Mouse (Mus musculus) forebrain, postnatal 0 days (tissue): ENCODE data around the gene Ilkap. TPM values are rescaled to one million over a fixed set of nuclear protein-coding genes. Genes with fewer than 3 reads are reported as not detected.

Experiments used
- ATAC-seq: fragments of 200-750 bp; cut with Nextera tagmentation; 2 replicates; pipeline ENCODE4 v1.8.0; 2017; ENCODE audit warnings: mild to moderate bottlenecking, moderate library complexity
- DNase-seq: peaks from one replicate; pipeline ENCODE4 v3.0.0-alpha.2; 2015
- H3K27ac ChIP-seq: fragments of 300-500 bp; sonication (generic); 2 replicates; pipeline ENCODE4 v1.5.1; 2014; ENCODE audit warnings: low read depth, mild to moderate bottlenecking, antibody characterized with exemption, low read length, moderate library complexity, mixed read lengths
- H3K27me3 ChIP-seq: fragments of 300-500 bp; sonication (generic); 2 replicates; pipeline ENCODE4 v1.6.1; 2014; ENCODE audit warnings: mild to moderate bottlenecking, low read length, mixed read lengths; ENCODE audit not compliant: insufficient read depth
- H3K36me3 ChIP-seq: fragments of 300-500 bp; sonication (generic); 2 replicates; pipeline ENCODE4 v1.6.1; 2014; ENCODE audit warnings: mild to moderate bottlenecking, moderate library complexity; ENCODE audit not compliant: insufficient read depth
- H3K4me1 ChIP-seq: fragments of 300-500 bp; sonication (generic); 2 replicates; pipeline ENCODE4 v1.6.1; 2014; ENCODE audit warnings: antibody characterized with exemption; ENCODE audit not compliant: insufficient read depth
- H3K4me2 ChIP-seq: fragments of 300-500 bp; sonication (generic); 2 replicates; pipeline ENCODE4 v1.6.1; 2014; ENCODE audit warnings: low read depth, mild to moderate bottlenecking, moderate library complexity
- H3K4me3 ChIP-seq: fragments of 300-500 bp; sonication (generic); 2 replicates; pipeline ENCODE4 v1.5.1; 2014; ENCODE audit warnings: low read depth, low read length, mixed read lengths
- H3K9ac ChIP-seq: fragments of 300-500 bp; sonication (generic); 2 replicates; pipeline ENCODE4 v1.6.1; 2014; ENCODE audit warnings: mild to moderate bottlenecking
- H3K9me3 ChIP-seq: fragments of 300-500 bp; sonication (generic); 2 replicates; pipeline ENCODE4 v1.6.1; 2016; ENCODE audit warnings: low read length
- CTCF ChIP-seq: sonication (generic); IDR thresholded peaks from 2 replicates; pipeline ENCODE4 v1.5.1; 2016; ENCODE audit warnings: antibody characterized with exemption, control low read depth, low read depth
- WGBS: fragments of 180-500 bp; shearing (Covaris S2); extraction: QIAGEN DNeasy Blood & Tissue Kit; methylation state at CpG from one replicate; pipeline ENCODE4 v1.1.7; 2014; 5-methylcytosine and 5-hydroxymethylcytosine counted together
- polyA plus RNA-seq: library from polyadenylated mRNA; unstranded; fragments of >200 nt; fragmentation: Nextera tagmentation; extraction: Ambion mirVana; gene quantifications from 2 replicates; pipeline ENCODE4 v1.2.1, GENCODE M21; 2015
- total RNA-seq: library from RNA; depleted of rRNA; stranded (reverse); fragments of >200 nt; gene quantifications from 2 replicates; pipeline ENCODE4 v1.2.3, GENCODE M21; 2014; rRNA removed

The Ilkap gene
- total and polyA plus RNA-seq, 2 experiments from 2014 or later: 108 to 129 TPM

GRCm38 (mm10) chr1:91344921-91345685 lies 53.5 kb downstream of the Ilkap start:
- H3K9me3 ChIP-seq: no peaks in the 10 kb centered on the region
- peak; percentile 18; the same call in 1 of the 2 replicates for TF ChIP-seq CTCF
- ATAC-seq (peak; percentile 42; the same call in 1 of the 2 replicates), DNase-seq (peak; percentile 11)
- no peaks in the 10 kb centered on the region for H3K36me3 ChIP-seq
- H3K4me3 ChIP-seq: peak overlapping the region; percentile 28
- H3K9ac ChIP-seq: peak overlapping the region; percentile 39
- peak overlapping the region; percentile 53 for H3K4me2 ChIP-seq
- no peak overlapping the region for H3K27ac ChIP-seq
- peaks cover 28% of the 10 kb centered on the region for H3K27me3 ChIP-seq
- no peaks in the 10 kb centered on the region for H3K4me1 ChIP-seq
- 6% methylated on average over 68 of the region's 68 CpGs for WGBS

- no peak overlapping the region for H3K4me2 ChIP-seq
- TF ChIP-seq CTCF: no peak
Observed at GRCm38 (mm10) chr1:91344001-91344400, 54.6 kb downstream of the Ilkap start.

DNA sequence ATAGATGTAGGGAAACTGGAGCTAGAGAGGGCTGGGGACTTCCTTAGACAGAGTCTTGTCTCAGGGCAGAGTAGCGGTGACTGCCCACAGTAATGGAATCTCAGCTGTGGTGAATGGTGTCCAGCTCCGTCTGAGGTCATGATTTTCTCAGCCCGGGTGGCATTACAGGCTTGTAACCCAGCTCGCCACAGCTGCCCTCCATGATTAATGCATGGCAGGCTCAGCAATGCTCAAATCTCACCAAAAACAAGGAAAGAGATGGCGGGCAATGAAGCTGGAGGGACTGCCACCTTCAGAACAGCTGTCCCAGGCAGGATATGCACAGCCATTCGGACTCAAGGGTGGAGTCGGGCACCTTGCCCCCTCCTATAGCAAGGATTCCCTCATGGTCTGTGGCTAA lies 61.3 kb downstream of the Ilkap start:
- WGBS: 87% methylated on average over 7 of the region's 7 CpGs
- DNase-seq (no peak), ATAC-seq (no peak)
- Histone ChIP-seq H3K27me3 (no peaks in the 10 kb centered on the region), H3K9me3 (no peaks in the 10 kb centered on the region), H3K4me2 (no peak overlapping the region), H3K36me3 (no peaks in the 10 kb centered on the region), H3K4me3 (no peak overlapping the region), H3K27ac (no peak overlapping the region), H3K9ac (no peak overlapping the region), H3K4me1 (no peaks in the 10 kb centered on the region)
- no peak for TF ChIP-seq CTCF

More at GRCm38 (mm10) chr1:91344001-91344400, 54.6 kb downstream of the Ilkap start:
- H3K4me1 ChIP-seq: no peaks in the 10 kb centered on the region
- no peak overlapping the region for H3K4me3 ChIP-seq
- DNase-seq: peak; percentile 14
- H3K9ac ChIP-seq: no peak overlapping the region
- H3K36me3 ChIP-seq: no peaks in the 10 kb centered on the region
- 75% methylated on average over 3 of the region's 3 CpGs for WGBS
- H3K9me3 ChIP-seq: no peaks in the 10 kb centered on the region
- no peak for ATAC-seq
- peaks cover 28% of the 10 kb centered on the region for H3K27me3 ChIP-seq
- H3K27ac ChIP-seq: no peak overlapping the region

- no peak for ATAC-seq
- Histone ChIP-seq H3K9me3 (no peaks in the 10 kb centered on the region), H3K4me2 (no peak overlapping the region), H3K9ac (no peak overlapping the region), H3K27ac (no peak overlapping the region), H3K4me1 (no peaks in the 10 kb centered on the region), H3K36me3 (no peaks in the 10 kb centered on the region), H3K4me3 (no peak overlapping the region), H3K27me3 (no peaks in the 10 kb centered on the region)
- no peak for DNase-seq
- no peak for TF ChIP-seq CTCF
Observed at GRCm38 (mm10) chr1:91333582-91333981, 65.0 kb downstream of the Ilkap start.

DNA sequence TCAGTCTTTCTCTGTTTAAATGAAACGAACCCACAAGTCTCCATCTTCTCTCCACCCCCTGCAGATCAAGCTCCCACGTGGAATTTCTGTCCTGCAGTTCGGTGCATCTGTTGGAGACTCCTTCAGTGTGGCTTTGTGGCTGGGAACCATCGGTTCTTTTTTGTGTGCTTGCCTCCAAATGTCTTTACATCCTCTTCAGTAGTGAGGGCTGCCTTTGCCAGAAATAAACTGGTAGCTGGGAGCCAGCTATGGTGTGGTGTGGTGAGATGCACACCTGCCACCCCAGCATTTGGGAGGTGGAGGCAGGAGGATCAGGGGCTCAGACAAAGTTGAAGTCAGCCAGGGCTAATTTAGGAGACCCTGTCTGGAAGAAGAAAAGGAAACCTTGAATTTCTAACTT lies 66.5 kb downstream of the Ilkap start:
- 49% methylated on average over 4 of the region's 4 CpGs for WGBS
- no peak for DNase-seq
- TF ChIP-seq CTCF: no peak

GRCm38 (mm10) chr1:91325488-91326042 lies 73.0 kb downstream of the Ilkap start:
- Histone ChIP-seq H3K36me3 (no peaks in the 10 kb centered on the region), H3K4me2 (no peak overlapping the region), H3K4me1 (no peaks in the 10 kb centered on the region), H3K4me3 (no peak overlapping the region), H3K27ac (no peak overlapping the region), H3K27me3 (no peaks in the 10 kb centered on the region), H3K9me3 (no peaks in the 10 kb centered on the region), H3K9ac (no peak overlapping the region)
- ATAC-seq (no peak), DNase-seq (no peak)
- TF ChIP-seq CTCF: no peak
- 79% methylated on average over 4 of the region's 4 CpGs for WGBS

More for the DNA sequence above, 66.5 kb downstream of the Ilkap start:
- H3K36me3 ChIP-seq: no peaks in the 10 kb centered on the region
- no peak overlapping the region for H3K4me3 ChIP-seq
- H3K4me2 ChIP-seq: no peak overlapping the region
- H3K27me3 ChIP-seq: no peaks in the 10 kb centered on the region
- H3K9me3 ChIP-seq: no peaks in the 10 kb centered on the region
- no peak overlapping the region for H3K9ac ChIP-seq
- no peak overlapping the region for H3K27ac ChIP-seq
- no peaks in the 10 kb centered on the region for H3K4me1 ChIP-seq
- ATAC-seq: no peak

DNA sequence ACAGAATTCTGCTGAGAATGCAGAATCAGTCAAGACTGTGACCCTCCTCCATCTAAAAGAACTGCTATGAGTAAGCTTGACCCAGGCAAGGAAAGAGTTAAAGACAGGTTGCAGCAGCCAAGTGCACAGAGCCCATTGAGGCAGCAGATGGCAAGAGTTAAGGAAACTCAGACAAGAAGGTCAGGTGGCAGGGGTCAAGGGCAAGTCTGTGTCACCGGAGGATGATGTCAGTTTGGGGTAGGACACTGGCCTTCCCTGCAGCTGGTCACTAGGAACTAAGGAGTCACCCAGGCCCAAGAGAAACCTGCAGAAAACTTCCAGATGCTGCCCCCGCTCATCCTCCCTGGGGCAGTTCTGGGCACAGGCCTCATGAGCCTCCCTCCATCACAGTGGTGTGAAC lies 74.0 kb downstream of the Ilkap start:
- WGBS: 80% methylated on average over 2 of the region's 2 CpGs
- DNase-seq (no peak), ATAC-seq (no peak)
- no peak for TF ChIP-seq CTCF
- Histone ChIP-seq H3K9ac (no peak overlapping the region), H3K4me1 (no peaks in the 10 kb centered on the region), H3K4me2 (no peak overlapping the region), H3K36me3 (no peaks in the 10 kb centered on the region), H3K27ac (no peak overlapping the region), H3K27me3 (no peaks in the 10 kb centered on the region), H3K4me3 (no peak overlapping the region), H3K9me3 (no peaks in the 10 kb centered on the region)

Other genes starting within 250 kb of the Ilkap start
- 14.4 and 16.8 TPM in 2 replicates for gene Ramp1, start 219.0 kb downstream of the Ilkap start, total RNA-seq
- 21.3 and 23.2 TPM in 2 replicates for gene Ramp1, start 219.0 kb downstream of the Ilkap start, polyA plus RNA-seq
- gene Ube2f, start 148.5 kb downstream of the Ilkap start, total RNA-seq: 38.1 and 38.7 TPM in 2 replicates
- 44.1 and 45.3 TPM in 2 replicates for gene Ube2f, start 148.5 kb downstream of the Ilkap start, polyA plus RNA-seq
- 6.7 and 8.7 TPM in 2 replicates for gene Scly, start 100.5 kb downstream of the Ilkap start, total RNA-seq
- gene Scly, start 100.5 kb downstream of the Ilkap start, polyA plus RNA-seq: 5.4 and 6.4 TPM in 2 replicates
- gene Espnl, start 76.7 kb downstream of the Ilkap start, total RNA-seq: 0.15 and 0.19 TPM in 2 replicates
- gene Espnl, start 76.7 kb downstream of the Ilkap start, polyA plus RNA-seq: 0.08 and 0.13 TPM in 2 replicates
- gene Klhl30, start 47.8 kb downstream of the Ilkap start, total RNA-seq: 0.08 and 0.24 TPM in 2 replicates
- gene Klhl30, start 47.8 kb downstream of the Ilkap start, polyA plus RNA-seq: 0.10 and 0.12 TPM in 2 replicates
- gene Erfe, start 32.4 kb downstream of the Ilkap start, total RNA-seq: 0.31 and 0.33 TPM in 2 replicates
- gene Erfe, start 32.4 kb downstream of the Ilkap start, polyA plus RNA-seq: 0.09 and 0.21 TPM in 2 replicates
- gene Hes6, start 15.2 kb upstream of the Ilkap start, total RNA-seq: 133 and 154 TPM in 2 replicates
- gene Hes6, start 15.2 kb upstream of the Ilkap start, polyA plus RNA-seq: 154 and 177 TPM in 2 replicates
- gene Per2, start 60.5 kb upstream of the Ilkap start, total RNA-seq: 6.3 and 9.0 TPM in 2 replicates
- 2.3 and 4.3 TPM in 2 replicates for gene Per2, start 60.5 kb upstream of the Ilkap start, polyA plus RNA-seq
- 10.1 and 15.8 TPM in 2 replicates for gene Traf3ip1, start 95.8 kb upstream of the Ilkap start, total RNA-seq
- 4.6 and 6.4 TPM in 2 replicates for gene Traf3ip1, start 95.8 kb upstream of the Ilkap start, polyA plus RNA-seq
- gene Asb1, start 141.7 kb upstream of the Ilkap start, total RNA-seq: 27.8 and 31.1 TPM in 2 replicates
- gene Asb1, start 141.7 kb upstream of the Ilkap start, polyA plus RNA-seq: 5.9 and 8.3 TPM in 2 replicates